Mouse (Mus musculus): ENCODE results near the gene Mtus2.

DNA sequence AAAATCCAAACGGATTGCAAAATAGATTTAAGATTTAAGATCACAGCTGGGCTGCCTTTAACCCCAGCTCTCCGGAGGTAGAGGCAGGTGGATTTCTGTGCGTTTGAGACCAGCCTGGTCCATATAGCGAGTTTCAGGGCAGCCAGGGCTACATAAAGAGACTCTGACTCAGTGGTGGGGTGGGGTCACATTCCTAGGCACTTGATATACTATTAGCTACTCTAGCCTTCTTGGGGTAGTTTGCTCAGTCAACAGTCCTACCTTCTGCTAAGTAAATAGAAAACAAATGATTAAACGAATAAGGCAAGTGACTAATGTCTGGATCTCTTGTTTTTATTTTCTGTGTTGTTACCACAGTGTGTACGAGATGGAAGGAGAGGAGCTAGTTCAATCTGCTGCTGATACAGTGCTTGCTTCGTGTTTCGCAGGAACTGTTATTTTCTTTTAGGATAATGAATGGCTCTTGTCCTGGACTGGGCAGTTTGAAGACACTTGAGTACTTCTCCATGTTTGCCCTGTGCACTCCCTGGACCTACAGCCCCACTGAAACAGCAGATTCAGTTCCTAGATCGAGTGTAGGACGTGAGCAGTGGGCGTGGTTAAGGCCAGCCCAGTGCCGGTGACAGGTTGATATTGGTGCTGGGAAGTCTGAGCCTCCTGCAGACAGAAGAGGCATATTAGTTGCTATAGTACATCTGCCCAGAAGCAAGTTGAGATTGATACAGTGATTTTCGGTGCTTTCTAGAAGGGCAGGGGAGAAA lies 6.9 kb downstream of the Mtus2 start:
- no peak for TF ChIP-seq POLR2A (IDR thresholded peaks at IDR 0.05; ENCODE audit: borderline replicate concordance, insufficient read depth, low read length)
- no peak for TF ChIP-seq CTCF (IDR thresholded peaks at IDR 0.05; ENCODE audit: borderline replicate concordance, insufficient read depth, low read depth, low read length)
